8 mouse cellular contexts compared by ENCODE assay signal in the genomic region with DNA sequence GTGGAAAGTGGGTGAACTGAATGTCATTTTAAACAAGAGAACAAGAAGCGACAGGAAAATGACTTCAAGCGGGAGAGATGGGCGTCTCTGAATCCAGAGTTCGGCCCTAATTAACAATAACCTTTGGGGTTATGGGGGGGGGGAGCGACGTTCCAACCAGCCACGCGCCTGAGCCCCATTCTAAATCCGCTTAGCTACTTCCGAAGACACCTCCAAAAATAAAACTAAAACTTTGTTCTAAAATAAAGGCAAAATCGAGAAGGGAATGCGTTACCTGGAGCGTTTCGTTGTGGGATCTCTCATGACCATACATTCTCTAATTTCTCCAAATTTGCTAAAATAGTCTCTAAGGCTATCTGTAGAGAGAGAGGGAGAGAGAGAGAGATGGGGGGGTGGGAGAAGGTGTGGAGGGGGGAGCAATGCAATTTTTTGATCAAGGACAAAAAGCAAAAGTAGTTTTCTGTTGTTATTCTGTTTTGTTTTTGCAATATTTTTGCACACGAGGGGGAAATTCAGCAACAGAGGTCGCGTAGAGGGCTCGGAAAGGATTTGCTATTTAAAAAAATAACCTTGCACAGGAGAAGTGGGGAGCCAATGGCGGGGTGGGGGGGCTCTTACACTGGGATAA. TPM values are rescaled to one million over a fixed set of nuclear protein-coding genes. Genes with fewer than 3 reads are reported as not detected.
DNase-seq lines count a peak whose midpoint lies in the region; ATAC-seq and TF ChIP-seq lines count a peak whose summit lies in the region.

No protein-coding gene starts in this region.

- H3K4me3 ChIP-seq in cerebellum, adult 2 months (replicated peaks; ENCODE audit: insufficient read depth, low read depth, low read length): peak overlapping the region; percentile 73
- peak overlapping the region; percentile 66 for H3K4me3 ChIP-seq in C2C12 (ENCODE audit: insufficient read depth, poor library complexity, severe bottlenecking)
- H3K4me3 ChIP-seq in forebrain, embryonic 16.5 days (replicated peaks; ENCODE audit: low read length): peak overlapping the region; percentile 88
- peak overlapping the region; percentile 95 for H3K4me3 ChIP-seq in liver, embryonic 13.5 days (replicated peaks)

- H3K27me3 ChIP-seq in cerebellum, adult 2 months (ENCODE audit: control insufficient read depth, insufficient read depth, low read length): no peaks in the 10 kb centered on the region
- H3K27me3 ChIP-seq in C2C12 (ENCODE audit: control insufficient read depth, insufficient read depth, insufficient read length): no peaks in the 10 kb centered on the region
- H3K27me3 ChIP-seq in forebrain, embryonic 16.5 days (replicated peaks; ENCODE audit: control insufficient read depth, insufficient read depth, low read length): no peaks in the 10 kb centered on the region
- no peaks in the 10 kb centered on the region for H3K27me3 ChIP-seq in liver, embryonic 13.5 days

- TF ChIP-seq POLR2A in cerebellum, adult 2 months (IDR thresholded peaks at IDR 0.05; ENCODE audit: borderline replicate concordance, insufficient read depth, low read length): no peak

- no peak for TF ChIP-seq CTCF in cerebellum, adult 2 months (IDR thresholded peaks at IDR 0.05; ENCODE audit: borderline replicate concordance, insufficient read depth, low read depth, low read length)
- TF ChIP-seq CTCF in C2C12 (IDR thresholded peaks at IDR 0.05; ENCODE audit: control insufficient read depth, insufficient read depth, insufficient read length): no peak

- H3ac ChIP-seq in C2C12 (ENCODE audit: control insufficient read depth, insufficient read length, low read depth): peak overlapping the region; percentile 22

- H3K4me2 ChIP-seq in forebrain, embryonic 16.5 days (ENCODE audit: low read length): peak overlapping the region; percentile 82
- H3K4me2 ChIP-seq in liver, embryonic 13.5 days: peak overlapping the region; percentile 99

- peaks cover 4% of the 10 kb centered on the region for H3K4me1 ChIP-seq in cerebellum, adult 2 months (ENCODE audit: control insufficient read depth, insufficient read depth, low read length)
- peaks cover 34% of the 10 kb centered on the region for H3K4me1 ChIP-seq in forebrain, embryonic 16.5 days (replicated peaks; ENCODE audit: control insufficient read depth, insufficient read depth, low read length)
- H3K4me1 ChIP-seq in liver, embryonic 13.5 days (replicated peaks): peaks cover 59% of the 10 kb centered on the region

- H3K27ac ChIP-seq in cerebellum, adult 2 months (ENCODE audit: insufficient read depth, low read length): no peak overlapping the region; the same call in 1 of the 2 replicates
- H3K27ac ChIP-seq in forebrain, embryonic 16.5 days (ENCODE audit: low read length): peak overlapping the region; percentile 80
- peak overlapping the region; percentile 90 for H3K27ac ChIP-seq in liver, embryonic 13.5 days

- peaks cover 22% of the 10 kb centered on the region for H3K36me3 ChIP-seq in C2C12 (ENCODE audit: control insufficient read depth, insufficient read depth)
- H3K36me3 ChIP-seq in forebrain, embryonic 16.5 days (ENCODE audit: control insufficient read depth, insufficient read depth): peaks cover 2% of the 10 kb centered on the region; the same call in 1 of the 2 replicates
- H3K36me3 ChIP-seq in liver, embryonic 13.5 days: peaks cover 5% of the 10 kb centered on the region

- under 1% methylated on average over 19 of the region's 19 CpGs for WGBS in cerebellum, adult 2 months
- 0% methylated on average over 19 of the region's 19 CpGs for WGBS in forebrain, embryonic 16.5 days
- 0% methylated on average over 19 of the region's 19 CpGs for WGBS in liver, embryonic 13.5 days (ENCODE audit: insufficient replicate concordance)

- no peak for DNase-seq in cerebellum, adult 2 months
- DNase-seq in cerebellum, adult 9-11 months: no peak
- DNase-seq in liver, embryonic 13.5 days: no peak
- peak; percentile 50 for DNase-seq in thymus, postnatal 14 days
- DNase-seq in layer of hippocampus, postnatal 10 days (ENCODE audit: low spot score in 2 of 2): no peak

- no peak for ATAC-seq in forebrain, embryonic 16.5 days
- no peak for ATAC-seq in liver, embryonic 13.5 days (ENCODE audit: low read depth)
- no peak for ATAC-seq in erythroid progenitor cell, adult 5-6 weeks (replicated peaks; ENCODE audit: low FRiP score, poor library complexity, severe bottlenecking)

- peak overlapping the region; percentile 95 for H3K9ac ChIP-seq in forebrain, embryonic 16.5 days (replicated peaks; ENCODE audit: low read depth, low read length)
- H3K9ac ChIP-seq in liver, embryonic 13.5 days: peak overlapping the region; percentile 96

- peaks cover 11% of the 10 kb centered on the region for H3K79me3 ChIP-seq in C2C12 (ENCODE audit: low read depth)

- peaks cover 48% of the 10 kb centered on the region for H3K79me2 ChIP-seq in C2C12 (ENCODE audit: control insufficient read depth, insufficient read depth)

- H3K9me3 ChIP-seq in forebrain, embryonic 16.5 days (ENCODE audit: control insufficient read depth, low read length): no peaks in the 10 kb centered on the region
- H3K9me3 ChIP-seq in liver, embryonic 13.5 days (replicated peaks): no peaks in the 10 kb centered on the region

TF ChIP-seq in C2C12, 6 proteins besides CTCF, POLR2A, EP300 and RAD21:
- TF ChIP-seq FOSL1 (IDR thresholded peaks at IDR 0.05; ENCODE audit: insufficient read depth, low read length, poor library complexity, severe bottlenecking): no peak
- no peak for TF ChIP-seq MYOD1 (IDR thresholded peaks at IDR 0.05; ENCODE audit: control insufficient read depth, insufficient read length, low read depth)
- no peak for TF ChIP-seq CEBPB (IDR thresholded peaks at IDR 0.05; ENCODE audit: low read depth)
- no peak for TF ChIP-seq MAX (IDR thresholded peaks at IDR 0.05)
- no peak for TF ChIP-seq MYOG (IDR thresholded peaks at IDR 0.05; ENCODE audit: control insufficient read depth, extremely low read depth, insufficient read length)
- TF ChIP-seq USF1 (IDR thresholded peaks at IDR 0.05; ENCODE audit: low read depth): no peak
TF ChIP-seq in C2C12: peak in this region for 0.

RNA-seq across cellular contexts. Expression of a gene that starts 1.2 kb away (rescaled TPM):
- polyA plus RNA-seq in cerebellum, adult 2 months (2012; rRNA removed): 87.3 and 87.5 TPM in 2 replicates
- 8.4 TPM for polyA plus RNA-seq in C2C12 (2012; fragmentation: generic; extraction: Trizol)
- 19.7 and 23.4 TPM in 2 replicates for polyA plus RNA-seq in forebrain, embryonic 16.5 days (2015; fragmentation: Nextera tagmentation; extraction: Ambion mirVana)
- 3.9 TPM in 2 replicates for polyA plus RNA-seq in liver, embryonic 13.5 days (2015; fragmentation: Nextera tagmentation; extraction: Ambion mirVana)
- 8.4 and 10.5 TPM in 2 replicates for total RNA-seq in erythroid progenitor cell, adult 5-6 weeks (2015; ENCODE audit: low replicate concordance)
- 18.1 and 44.6 TPM in 2 replicates for total RNA-seq in erythroid progenitor cell, adult 5-6 weeks (2017; ENCODE audit: low replicate concordance)
- total RNA-seq in layer of hippocampus, postnatal 10 days (2021): 10 to 100 TPM; 97.4 to 97.6 TPM
